Mouse (Mus musculus): ENCODE measurements at regions not wholly inside any gene's neighbourhood (a gene's known extent, or its start where the extent isn't known, plus 50 kb on each side); places are given as distances from the start of the nearest gene placed in this dataset.

- no peak for DNase-seq (ENCODE audit: extremely low read depth, insufficient read length, low spot score)
Observed at GRCm38 (mm10) chr13:72346207-72346943, 282.2 kb upstream of the Irx2 start.

GRCm38 (mm10) chr13:72346944-72347586 is 281.6 kb upstream of the Irx2 start:
- no peak for DNase-seq (ENCODE audit: extremely low read depth, insufficient read length, low spot score)

DNA sequence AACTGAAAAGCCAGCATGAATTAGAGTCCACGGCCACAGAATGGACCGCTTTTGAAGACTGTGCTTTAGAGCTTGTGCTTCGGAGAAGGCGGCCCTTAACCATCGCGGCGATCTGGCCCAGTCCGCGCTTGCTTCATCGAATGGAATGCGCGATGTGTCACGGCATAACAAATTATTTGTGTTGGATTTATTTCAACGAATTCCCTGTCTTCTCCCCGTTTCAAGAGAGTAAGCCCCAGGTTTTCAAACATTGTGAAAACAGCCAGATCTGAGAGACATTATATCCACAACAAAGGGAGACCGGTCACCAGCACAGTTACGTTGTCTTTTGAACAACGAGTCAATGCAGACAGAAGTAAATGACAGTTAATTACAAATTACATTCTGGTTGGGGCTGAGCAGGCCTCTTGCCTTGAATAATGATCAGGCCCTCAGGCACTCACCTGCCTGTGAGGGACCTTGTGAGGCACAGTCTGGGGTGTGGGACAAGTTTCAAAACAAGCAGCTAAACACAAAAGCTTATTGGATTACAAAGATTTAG is 275.9 kb upstream of the Irx2 start:
- peak; percentile 5 for DNase-seq (ENCODE audit: extremely low read depth, insufficient read length, low spot score)

DNA sequence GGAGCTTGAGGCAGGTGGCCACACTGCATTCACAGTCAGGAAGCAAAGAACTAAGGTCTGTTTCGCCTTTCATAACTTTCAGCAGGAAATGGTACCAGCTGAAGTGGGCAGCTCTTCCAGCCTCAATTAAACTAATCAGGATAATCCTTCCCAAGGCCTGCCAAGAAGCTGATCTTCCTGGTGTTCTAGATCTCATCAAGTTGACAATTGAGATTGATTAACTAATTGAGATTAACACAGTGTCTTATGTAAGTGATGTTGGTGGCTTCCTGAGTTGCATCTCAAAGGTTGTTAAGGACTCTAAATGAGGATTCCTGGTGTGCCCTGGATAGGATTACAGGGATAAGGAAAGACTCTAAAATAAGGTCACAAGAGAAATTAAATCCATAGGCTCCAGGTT is 273.3 kb upstream of the Irx2 start:
- DNase-seq (ENCODE audit: extremely low read depth, insufficient read length, low spot score), result no peak

GRCm38 (mm10) chr13:72355821-72356220 is 272.8 kb upstream of the Irx2 start:
- no peak for DNase-seq (ENCODE audit: extremely low read depth, insufficient read length, low spot score)

DNA sequence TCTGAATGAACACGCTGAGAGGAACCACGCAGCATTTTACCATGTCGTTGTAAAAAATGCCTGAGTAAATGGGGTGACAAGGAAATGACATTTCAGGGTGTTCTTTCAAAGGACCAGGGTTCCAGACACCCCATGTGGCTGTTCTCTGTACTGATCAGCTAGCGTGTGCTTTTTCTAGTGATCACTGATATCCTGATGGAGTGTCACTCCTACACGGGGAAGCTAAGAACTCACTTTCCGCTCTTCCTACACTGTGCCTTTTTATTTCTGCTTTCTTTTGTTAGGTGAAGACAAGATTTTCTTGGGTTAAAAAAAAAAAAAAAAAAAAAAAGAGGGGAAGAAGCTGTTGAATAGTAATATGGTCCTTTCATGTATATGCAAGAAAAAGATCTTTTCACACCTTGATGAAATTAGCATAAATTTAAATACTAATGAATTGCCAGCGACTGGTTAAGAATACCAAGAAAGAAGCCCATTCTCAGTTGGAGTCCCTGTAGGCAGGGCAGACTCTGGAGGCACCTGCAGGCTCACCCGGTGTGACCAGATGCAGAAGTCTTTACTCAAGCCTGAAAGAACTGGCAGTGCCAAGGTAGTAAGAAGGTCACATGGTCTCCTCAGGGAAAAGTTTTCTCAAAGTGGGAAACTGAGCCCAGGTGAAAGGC is 270.2 kb upstream of the Irx2 start:
- DNase-seq (ENCODE audit: extremely low read depth, insufficient read length, low spot score), result no peak

GRCm38 (mm10) chr13:72365534-72366271 is 262.9 kb upstream of the Irx2 start:
- no peak for DNase-seq (ENCODE audit: extremely low read depth, insufficient read length, low spot score)

DNA sequence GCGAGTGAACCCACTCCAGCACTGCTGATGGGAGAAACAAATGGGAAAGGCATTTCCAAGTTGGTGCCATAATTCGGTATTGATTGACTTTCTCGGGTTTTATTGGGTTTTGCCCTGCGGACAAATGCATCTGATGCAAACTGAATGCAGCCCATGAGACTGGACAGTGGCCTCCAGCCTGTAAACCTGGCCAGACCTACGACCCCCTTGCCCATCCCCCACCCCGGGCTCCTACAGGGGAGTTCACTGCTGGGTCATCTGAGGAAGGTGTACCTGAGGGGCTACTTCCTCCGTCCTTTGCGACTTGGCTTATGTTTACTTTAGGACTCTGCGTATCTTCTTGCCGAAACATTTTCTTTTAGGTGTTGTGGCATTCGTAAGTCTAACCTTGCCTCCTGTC is 262.3 kb upstream of the Irx2 start:
- DNase-seq (ENCODE audit: extremely low read depth, insufficient read length, low spot score), result no peak

- no peak for DNase-seq (ENCODE audit: extremely low read depth, insufficient read length, low spot score)
Observed at GRCm38 (mm10) chr13:72370131-72370530, 258.5 kb upstream of the Irx2 start.

- DNase-seq (ENCODE audit: extremely low read depth, insufficient read length, low spot score), result no peak
Observed at GRCm38 (mm10) chr13:72370997-72371396, 257.6 kb upstream of the Irx2 start.

GRCm38 (mm10) chr13:72393366-72393765 is 235.3 kb upstream of the Irx2 start:
- DNase-seq (ENCODE audit: extremely low read depth, insufficient read length, low spot score), result no peak

- no peak for DNase-seq (ENCODE audit: extremely low read depth, insufficient read length, low spot score)
Observed at GRCm38 (mm10) chr13:72400677-72401076, 227.9 kb upstream of the Irx2 start.

DNA sequence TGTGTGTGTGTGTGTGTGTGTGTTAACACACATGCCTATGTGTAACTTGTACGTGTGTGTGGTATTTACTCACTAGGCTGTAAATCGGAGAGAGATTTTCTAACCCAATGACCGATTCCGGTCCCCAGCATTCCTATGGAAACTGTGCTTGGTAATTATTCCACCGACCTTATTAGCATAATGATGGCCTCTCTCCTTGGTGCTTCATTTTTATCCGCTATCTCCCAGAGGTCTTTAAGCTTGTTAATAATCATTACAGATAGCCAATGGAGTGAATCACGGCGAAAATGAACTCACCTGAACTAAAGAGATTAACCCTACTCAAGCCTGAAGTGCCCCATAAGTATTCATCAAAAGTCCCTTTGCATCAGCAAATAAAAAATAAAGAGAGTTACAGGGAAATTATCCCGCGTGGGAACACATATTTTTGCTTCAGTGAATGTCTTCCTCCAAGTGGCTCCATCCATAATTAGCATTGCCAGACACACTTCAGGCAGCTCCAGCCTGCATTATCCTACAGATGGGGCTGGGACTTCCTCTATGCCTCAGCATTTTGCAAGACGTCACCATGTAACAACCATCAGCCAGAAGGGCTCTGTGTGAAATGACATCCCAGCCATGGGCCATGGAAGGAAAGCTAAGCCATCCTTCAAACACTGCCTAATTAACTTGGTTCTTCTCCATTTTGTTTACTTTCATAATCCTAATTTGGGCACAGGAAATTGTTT is 219.2 kb upstream of the Irx2 start:
- DNase-seq (ENCODE audit: extremely low read depth, insufficient read length, low spot score), result no peak

- no peak for DNase-seq (ENCODE audit: extremely low read depth, insufficient read length, low spot score)
Observed at GRCm38 (mm10) chr13:72412656-72413055, 216.0 kb upstream of the Irx2 start.

GRCm38 (mm10) chr13:72416981-72417380 is 211.6 kb upstream of the Irx2 start:
- DNase-seq (ENCODE audit: extremely low read depth, insufficient read length, low spot score), result no peak

- DNase-seq (ENCODE audit: extremely low read depth, insufficient read length, low spot score), result no peak
Observed at GRCm38 (mm10) chr13:72417816-72418215, 210.8 kb upstream of the Irx2 start.

GRCm38 (mm10) chr13:72418285-72418684 is 210.3 kb upstream of the Irx2 start:
- no peak for DNase-seq (ENCODE audit: extremely low read depth, insufficient read length, low spot score)

DNA sequence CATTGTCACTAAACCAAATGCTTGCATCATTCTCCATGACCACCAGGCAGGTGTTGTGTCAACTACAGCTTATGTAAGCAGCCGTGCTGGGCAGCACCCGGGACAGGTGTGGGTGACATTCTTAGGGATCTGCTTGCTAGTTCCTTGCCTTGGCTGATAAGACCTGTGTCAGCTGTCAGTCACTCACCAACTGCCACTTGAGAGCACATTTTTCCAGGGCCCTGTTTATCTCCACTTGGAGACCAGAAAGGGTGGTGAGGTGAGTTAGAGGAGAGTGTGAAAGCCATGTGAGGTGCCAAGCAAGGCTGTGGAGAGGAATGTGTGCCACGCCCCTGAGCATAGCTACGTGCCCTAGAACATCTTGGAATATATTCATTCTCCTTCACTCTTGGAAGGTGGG is 209.1 kb upstream of the Irx2 start:
- no peak for DNase-seq (ENCODE audit: extremely low read depth, insufficient read length, low spot score)

DNA sequence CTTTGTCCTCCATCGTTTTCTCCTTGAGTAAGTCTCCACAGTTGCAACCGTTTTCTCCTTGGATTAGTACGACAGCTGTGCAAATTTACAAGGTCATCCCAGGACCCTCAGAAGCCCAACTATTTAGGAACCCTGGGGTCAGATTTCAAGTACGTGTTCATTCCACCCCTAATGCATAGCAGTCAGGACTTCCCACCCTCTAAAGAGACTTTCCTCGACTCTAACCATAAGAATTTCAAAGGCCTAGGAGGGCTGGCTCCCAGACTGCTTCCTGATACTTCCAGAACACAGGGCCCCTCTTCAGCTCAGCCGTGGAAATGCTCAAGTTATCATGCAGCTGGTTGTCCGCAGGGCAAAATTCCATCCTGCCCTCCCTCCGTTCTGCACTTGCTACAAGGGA is 202.7 kb upstream of the Irx2 start:
- DNase-seq (ENCODE audit: extremely low read depth, insufficient read length, low spot score), result no peak

- no peak for DNase-seq (ENCODE audit: extremely low read depth, insufficient read length, low spot score)
Observed at GRCm38 (mm10) chr13:72445336-72445735, 183.3 kb upstream of the Irx2 start.

All from 3134 (cell line).